Mouse (Mus musculus) ES-E14 (cell line): Measurements from ENCODE around the gene A930033H14Rik. TPM values are rescaled to one million over a fixed set of nuclear protein-coding genes. Genes with fewer than 3 reads are reported as not detected.

Source experiments
- DNase-seq: peaks from one replicate; pipeline ENCODE4 v3.0.0-alpha.2; 2013; ENCODE audit warnings: low read depth, low spot score
- H3K27ac ChIP-seq: 2 replicates; pipeline ENCODE4 v1.5.1; 2012; ENCODE audit warnings: low read depth, mild to moderate bottlenecking, low read length, moderate library complexity, mixed read lengths; ENCODE audit not compliant: poor library complexity, insufficient read depth, severe bottlenecking
- H3K36me3 ChIP-seq: 2 replicates; pipeline ENCODE4 v1.6.1; 2012; ENCODE audit warnings: mild to moderate bottlenecking, low read length, moderate library complexity, mixed read lengths; ENCODE audit not compliant: control insufficient read depth, poor library complexity, insufficient read depth, severe bottlenecking
- H3K4me1 ChIP-seq, 2 experiments: fragments of 150-350 bp in 1 of 2; sonication (generic) in 1 of 2; 2 replicates each; pipeline ENCODE4 v1.6.1; 2012; ENCODE audit warnings: low read length in 2 of 2, mild to moderate bottlenecking in 1 of 2, mixed read lengths in 1 of 2; ENCODE audit not compliant: control insufficient read depth in 2 of 2, insufficient read depth in 2 of 2, poor library complexity in 1 of 2
- H3K4me3 ChIP-seq, 2 experiments: fragments of 150-350 bp in 1 of 2; sonication (generic) in 1 of 2; 2 replicates each; pipeline ENCODE4 v1.5.1; 2012; ENCODE audit warnings: low read length in 2 of 2, low read depth in 1 of 2, mild to moderate bottlenecking in 1 of 2, mixed read lengths in 1 of 2; ENCODE audit not compliant: insufficient read depth in 1 of 2, poor library complexity in 1 of 2, severe bottlenecking in 1 of 2
- H3K9ac ChIP-seq: 2 replicates; pipeline ENCODE4 v1.6.1; 2012; ENCODE audit warnings: low read depth, mild to moderate bottlenecking, low read length, mixed read lengths; ENCODE audit not compliant: poor library complexity, insufficient read depth, severe bottlenecking
- H3K9me3 ChIP-seq: fragments of 150-350 bp; sonication (generic); 2 replicates; pipeline ENCODE4 v1.6.1; 2012; ENCODE audit warnings: low read depth, mild to moderate bottlenecking, low read length; ENCODE audit not compliant: control insufficient read depth, insufficient read depth
- CHD2 ChIP-seq: IDR thresholded peaks from 2 replicates; pipeline ENCODE4 v1.6.1; 2014; ENCODE audit warnings: mild to moderate bottlenecking, low read depth, low read length, inconsistent platforms
- HCFC1 ChIP-seq: IDR thresholded peaks from 2 replicates; pipeline ENCODE4 v1.6.1; 2012; ENCODE audit warnings: low read length, inconsistent platforms, borderline replicate concordance; ENCODE audit not compliant: insufficient read depth
- MAFK ChIP-seq: IDR thresholded peaks from 2 replicates; pipeline ENCODE4 v1.6.1; 2014; ENCODE audit warnings: mild to moderate bottlenecking, low read depth, low read length, inconsistent platforms; ENCODE audit not compliant: insufficient read depth
- ZC3H11A ChIP-seq: IDR thresholded peaks from 2 replicates; pipeline ENCODE4 v1.6.1; 2012; ENCODE audit warnings: low read depth, mild to moderate bottlenecking, inconsistent platforms, low read length, borderline replicate concordance
- ZNF384 ChIP-seq: IDR thresholded peaks from 2 replicates; pipeline ENCODE4 v1.6.1; 2012; ENCODE audit warnings: low read depth, low read length, inconsistent platforms
- in situ Hi-C, 2 experiments: fragments of 600-800 bp; cut with MboI; formaldehyde crosslinking; loops; one replicate each; pipeline ENCODE4 v1.15.1; 2025; ENCODE audit warnings: low sequenced_read_pairs in 2 of 2, inconsistent platforms in 1 of 2; ENCODE audit not compliant: unreplicated experiment in 2 of 2
- total RNA-seq: library from RNA; depleted of rRNA; stranded (reverse); fragments of 300-350 nt; gene quantifications from 2 replicates; pipeline ENCODE4 v1.2.3, GENCODE M21; 2012; rRNA removed

A930033H14Rik gene
- total RNA-seq, 1 experiment: 0.45 TPM

GRCm38 (mm10) chr10:69162577-69162976 lies 50.3 kb downstream of the A930033H14Rik start:
- Histone ChIP-seq H3K4me3 (no peak overlapping the region), H3K36me3 (no peaks in the 10 kb centered on the region), H3K9me3 (no peaks in the 10 kb centered on the region), H3K4me1 (no peaks in the 10 kb centered on the region; a peak in 1 of 4 replicates), H3K27ac (no peak overlapping the region), H3K9ac (no peak overlapping the region)
- in situ Hi-C loops: no loop called here
- no peak for TF ChIP-seq ZNF384
- no peak for TF ChIP-seq MAFK
- DNase-seq: no peak

- H3K36me3 ChIP-seq: no peaks in the 10 kb centered on the region
- in situ Hi-C loops: no loop called here
Measured at GRCm38 (mm10) chr10:69161503-69161902, 51.4 kb downstream of the A930033H14Rik start.

DNA sequence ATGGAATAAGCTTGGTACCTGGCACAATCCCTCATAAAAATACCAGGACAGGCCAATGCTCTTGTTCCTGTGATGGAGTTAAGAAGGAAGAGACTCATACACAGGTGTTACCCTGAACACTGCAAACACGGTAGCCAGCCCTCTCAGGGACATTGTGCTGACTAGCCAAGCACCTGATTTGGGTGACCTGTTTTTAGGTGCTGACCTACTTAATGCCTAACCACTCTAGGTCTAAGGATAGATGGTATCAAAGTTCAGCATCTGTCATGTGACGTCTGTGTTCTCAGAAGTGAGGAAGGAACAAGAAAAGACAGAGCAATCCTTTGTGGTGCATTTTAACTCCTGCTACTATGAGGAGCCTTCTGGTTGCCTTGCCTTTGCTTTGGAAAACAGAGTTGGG lies 52.0 kb downstream of the A930033H14Rik start:
- no peak overlapping the region for H3K4me3 ChIP-seq
- in situ Hi-C loops: no loop called here
- H3K9ac ChIP-seq: no peak overlapping the region
- no peaks in the 10 kb centered on the region; a peak in 1 of 4 replicates for H3K4me1 ChIP-seq
- TF ChIP-seq ZC3H11A (no peak), CHD2 (no peak), HCFC1 (no peak), MAFK (no peak), ZNF384 (no peak)
- H3K36me3 ChIP-seq: no peaks in the 10 kb centered on the region
- H3K27ac ChIP-seq: no peak overlapping the region
- DNase-seq: no peak
- no peaks in the 10 kb centered on the region for H3K9me3 ChIP-seq

More at GRCm38 (mm10) chr10:69161503-69161902, 51.4 kb downstream of the A930033H14Rik start:
- H3K9me3 ChIP-seq: no peaks in the 10 kb centered on the region
- DNase-seq: no peak
- no peak overlapping the region for H3K9ac ChIP-seq
- no peak overlapping the region for H3K4me3 ChIP-seq
- TF ChIP-seq CHD2 (no peak), MAFK (no peak), ZNF384 (no peak), HCFC1 (no peak), ZC3H11A (no peak)
- no peak overlapping the region for H3K27ac ChIP-seq
- H3K4me1 ChIP-seq: no peaks in the 10 kb centered on the region; a peak in 1 of 4 replicates

Other genes with a start within 250 kb of the A930033H14Rik start
- gene Rhobtb1, start 61.7 kb downstream of the A930033H14Rik start, total RNA-seq: 0.95 and 2.7 TPM in 2 replicates
- 191 and 351 TPM in 2 replicates for gene Cdk1, start 139.8 kb upstream of the A930033H14Rik start, total RNA-seq
- 6.5 and 14.0 TPM in 2 replicates for gene Ank3, start 185.7 kb upstream of the A930033H14Rik start, total RNA-seq